Mouse (Mus musculus): ENCODE measurements around the gene Rtl8c. TPM values are rescaled to one million over a fixed set of nuclear protein-coding genes. Genes with fewer than 3 reads are reported as not detected.
"Not testable (repeated sequence)": the region's sequence is repeated elsewhere in the genome, so short reads cannot be mapped to it uniquely, and the experiment has no call there.

Rtl8c gene
- 52.2 and 53.9 TPM in 2 replicates for polyA plus RNA-seq (2015; fragmentation: Nextera tagmentation; extraction: Ambion mirVana)

DNA sequence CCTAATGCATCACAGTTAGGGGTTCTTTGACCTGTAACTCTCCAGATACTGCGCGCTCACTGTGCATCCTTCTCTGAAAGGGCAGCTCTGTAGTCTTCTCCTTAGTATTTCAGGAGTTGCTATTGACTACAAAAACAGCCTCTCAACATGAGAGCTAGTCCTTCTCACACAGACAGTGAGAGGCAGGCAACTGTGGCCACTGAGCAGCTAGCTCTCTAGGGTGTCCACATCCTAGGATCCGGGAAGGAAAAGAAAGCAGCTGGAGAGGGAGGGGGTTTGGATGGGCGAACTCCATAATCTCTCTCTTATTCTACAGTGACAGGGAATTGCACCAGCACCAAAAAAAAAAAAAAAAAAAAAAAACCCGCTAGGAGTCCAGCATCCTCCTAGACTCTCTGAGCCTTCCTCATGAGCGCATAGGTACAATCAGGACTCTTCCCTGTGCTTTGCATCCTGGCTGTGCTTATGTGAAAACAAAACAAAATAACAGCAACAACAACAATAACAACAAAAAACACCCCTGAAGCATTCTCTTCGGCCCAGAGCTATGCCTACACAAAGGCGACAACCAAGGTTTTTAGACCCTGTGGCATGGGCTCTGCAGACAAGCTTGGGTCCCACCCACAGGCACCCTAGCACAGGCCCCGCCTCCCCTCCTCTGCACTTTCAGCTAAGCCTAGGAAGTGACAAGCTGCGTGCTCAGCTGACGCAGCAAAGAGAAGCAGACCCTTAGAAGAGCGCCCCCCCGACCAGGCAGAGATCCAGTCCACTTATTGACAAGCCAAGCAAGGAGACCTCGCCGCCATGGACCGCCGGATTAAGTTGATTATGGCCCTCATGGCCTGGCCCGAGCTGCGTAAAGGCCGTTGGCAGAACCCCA is at the start of gene Rtl8c:
TSS of gene Rtl8c (plus strand) at position 791 of the 880 bp plus-strand sequence.
- peak within 1 kb of the TSS; percentile 47 for H3K4me2 ChIP-seq (replicated peaks)
- H3K9me3 ChIP-seq (replicated peaks), result no peaks in the 10 kb centered on the region
- 19% methylated on average over 20 of the region's 20 CpGs for WGBS
- H3K4me3 ChIP-seq (replicated peaks), result peak within 1 kb of the TSS; percentile 48
- peak within 1 kb of the TSS; percentile 26 for H3K9ac ChIP-seq
- no peak within 1 kb of the TSS for H3K27ac ChIP-seq (replicated peaks)
- peak; percentile 82 for ATAC-seq (ENCODE audit: insufficient number of reproducible peaks, low FRiP score, low TSS enrichment, low read depth)
- no peaks in the 10 kb centered on the region for H3K27me3 ChIP-seq
- no peaks in the 10 kb centered on the region for H3K4me1 ChIP-seq
- no peaks in the 10 kb centered on the region for H3K36me3 ChIP-seq

DNA sequence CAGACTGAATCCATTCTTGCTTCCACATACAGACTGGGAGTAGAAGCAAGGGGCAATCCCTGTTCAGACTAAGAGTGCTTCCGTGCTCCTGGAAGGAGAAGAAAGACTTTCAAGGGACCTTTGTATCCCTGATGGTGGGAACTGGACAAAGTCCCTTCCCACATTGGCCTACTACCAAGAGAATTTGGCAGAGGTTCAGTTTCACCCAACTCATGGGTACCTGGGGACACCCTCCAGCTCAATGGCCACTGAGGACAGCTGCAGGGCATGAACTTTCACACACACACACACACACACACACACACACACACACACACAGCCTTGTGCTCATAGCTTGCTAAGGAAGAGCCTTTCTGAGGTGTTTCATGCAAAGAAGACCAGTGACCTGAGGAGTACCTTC is 28.5 kb upstream of the Rtl8c start:
- no peaks in the 10 kb centered on the region for H3K4me1 ChIP-seq
- H3K4me3 ChIP-seq (replicated peaks), result no peak overlapping the region
- no peak overlapping the region for H3K9ac ChIP-seq
- H3K27ac ChIP-seq (replicated peaks), result no peak overlapping the region
- no peaks in the 10 kb centered on the region for H3K36me3 ChIP-seq
- WGBS, result 93% methylated on average over 1 of the region's 1 CpGs
- no peaks in the 10 kb centered on the region for H3K9me3 ChIP-seq (replicated peaks)
- no peak for ATAC-seq (ENCODE audit: insufficient number of reproducible peaks, low FRiP score, low TSS enrichment, low read depth)
- H3K4me2 ChIP-seq (replicated peaks), result no peak overlapping the region
- H3K27me3 ChIP-seq, result no peaks in the 10 kb centered on the region

DNA sequence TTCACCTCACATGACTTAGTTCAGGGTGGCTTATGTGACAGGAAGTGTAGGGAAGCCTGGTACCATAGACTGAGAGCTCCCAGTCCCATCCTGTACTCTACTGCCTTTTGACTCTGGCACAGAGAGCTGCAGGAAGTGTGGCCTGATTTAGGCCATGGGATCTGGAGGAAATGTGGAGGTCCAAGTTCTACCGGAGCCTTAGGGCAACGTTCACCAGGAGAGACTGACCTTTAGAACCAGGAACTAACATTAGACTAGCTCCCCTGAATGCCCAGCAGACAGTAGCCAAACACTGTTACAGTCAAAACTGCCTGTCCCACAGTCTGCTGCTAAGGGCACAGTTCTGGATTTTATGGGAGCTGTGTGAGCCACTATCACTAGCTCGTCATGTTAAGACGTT is 26.4 kb upstream of the Rtl8c start:
- not testable (repeated sequence) for H3K4me3 ChIP-seq (replicated peaks); H3K9ac ChIP-seq; H3K36me3 ChIP-seq; ATAC-seq (ENCODE audit: insufficient number of reproducible peaks, low FRiP score, low TSS enrichment, low read depth); H3K9me3 ChIP-seq (replicated peaks); H3K27ac ChIP-seq (replicated peaks); H3K4me1 ChIP-seq; H3K27me3 ChIP-seq; H3K4me2 ChIP-seq (replicated peaks)
- WGBS, result 78% methylated on average over 2 of the region's 4 CpGs

DNA sequence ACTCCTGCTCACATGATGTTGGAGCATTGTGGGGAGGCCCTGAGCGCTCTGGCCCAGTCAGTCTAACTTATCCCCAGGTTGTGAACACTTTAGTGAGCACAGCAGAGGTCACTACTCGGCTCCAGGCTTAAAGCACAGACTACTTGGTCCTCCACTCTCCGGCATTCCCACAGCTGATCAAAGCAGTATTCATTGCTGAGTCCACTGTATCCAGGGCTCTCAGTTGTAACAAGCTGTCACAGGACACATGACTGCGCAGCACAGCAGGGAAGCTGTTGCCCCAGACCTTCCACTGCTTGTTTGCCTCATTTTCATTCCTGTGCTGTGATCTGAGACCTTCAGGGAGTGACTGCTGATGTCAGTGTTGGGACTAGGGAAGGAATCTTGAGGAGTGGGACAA is 24.4 kb upstream of the Rtl8c start:
- H3K4me2 ChIP-seq (replicated peaks), result not testable (repeated sequence)

DNA sequence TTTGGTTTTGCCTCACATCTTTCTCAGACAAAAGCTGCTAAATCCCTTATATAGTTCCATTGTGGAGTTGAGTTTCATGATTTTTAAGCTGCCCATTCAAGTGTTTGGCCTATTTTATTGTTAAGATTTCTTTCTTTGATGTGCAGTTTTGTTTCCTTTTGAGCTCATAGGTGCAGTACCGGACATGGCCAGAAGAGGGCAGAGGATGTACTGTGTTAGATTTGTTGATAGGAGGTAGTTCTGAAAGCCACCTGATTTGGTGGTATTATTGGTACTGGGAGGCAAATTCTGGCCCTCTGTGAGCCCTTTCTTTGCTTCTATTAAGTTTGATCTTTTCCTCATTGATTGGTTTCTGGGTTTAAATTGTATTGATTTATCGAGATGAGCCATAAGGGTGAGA is 7.8 kb upstream of the Rtl8c start:
- not testable (repeated sequence) for H3K4me1 ChIP-seq; H3K9me3 ChIP-seq (replicated peaks); H3K27ac ChIP-seq (replicated peaks); H3K4me2 ChIP-seq (replicated peaks); ATAC-seq (ENCODE audit: insufficient number of reproducible peaks, low FRiP score, low TSS enrichment, low read depth); H3K27me3 ChIP-seq; H3K36me3 ChIP-seq; H3K9ac ChIP-seq; H3K4me3 ChIP-seq (replicated peaks)
- WGBS, result 57% methylated on average over 2 of the region's 2 CpGs

More for the DNA sequence above, 24.4 kb upstream of the Rtl8c start:
- WGBS, result 46% methylated on average over 3 of the region's 4 CpGs
- not testable (repeated sequence) for H3K27me3 ChIP-seq; H3K4me1 ChIP-seq; H3K9ac ChIP-seq; ATAC-seq (ENCODE audit: insufficient number of reproducible peaks, low FRiP score, low TSS enrichment, low read depth); H3K27ac ChIP-seq (replicated peaks); H3K9me3 ChIP-seq (replicated peaks); H3K4me3 ChIP-seq (replicated peaks); H3K36me3 ChIP-seq

DNA sequence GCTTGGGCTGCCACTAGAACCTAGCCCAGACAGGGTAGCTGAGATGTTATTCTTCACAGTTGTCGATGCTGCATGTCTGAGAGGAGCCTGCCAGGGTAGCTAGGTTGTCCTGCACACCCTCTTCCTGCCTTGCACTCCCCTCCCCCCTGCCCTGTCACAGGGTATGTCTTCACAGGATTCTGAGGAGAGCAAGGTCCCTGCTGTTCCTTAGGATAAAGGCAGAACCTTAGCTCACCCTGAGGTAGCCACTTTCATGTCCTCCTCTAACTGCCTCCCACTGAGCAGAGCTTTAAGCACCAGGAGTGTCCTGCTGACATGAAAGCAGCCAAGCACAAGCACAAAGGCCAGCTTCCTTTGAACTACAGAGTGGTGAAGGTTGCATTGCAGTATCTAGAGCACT is 1.7 kb upstream of the Rtl8c start:
- 8% methylated on average over 1 of the region's 1 CpGs for WGBS

DNA sequence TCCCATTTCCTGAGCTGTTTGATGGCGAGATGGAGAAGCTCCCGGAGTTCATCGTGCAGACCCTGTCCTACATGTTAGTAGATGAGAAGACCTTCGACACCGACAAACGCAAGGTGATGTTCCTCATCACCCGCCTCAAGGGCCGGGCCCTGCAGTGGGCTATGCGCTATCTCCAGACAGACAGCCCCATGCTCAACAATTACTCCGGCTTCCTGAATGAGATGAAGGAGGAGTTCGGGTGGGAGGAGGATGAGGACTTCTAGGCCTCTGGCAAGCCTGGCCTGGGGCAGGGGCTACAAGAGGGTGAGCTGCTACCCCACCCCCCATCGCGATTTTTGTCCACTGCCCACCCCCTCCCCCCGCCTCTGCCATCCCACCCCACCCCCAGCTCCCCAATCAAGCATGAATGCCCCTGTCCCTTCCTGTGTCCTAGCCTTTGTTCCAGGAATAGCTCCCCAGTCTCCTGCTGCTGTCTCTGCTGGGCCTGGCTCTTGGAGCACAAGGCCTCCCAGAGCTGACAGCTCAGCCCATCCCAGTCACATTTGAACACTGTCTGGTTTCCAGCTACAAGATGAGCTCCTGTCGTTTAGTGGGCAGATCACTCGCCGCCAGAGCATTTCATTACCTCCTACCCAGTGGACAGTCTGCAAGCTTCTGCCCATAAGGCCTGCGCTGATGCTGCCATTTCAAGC is 436 bp downstream of the Rtl8c start:
- Histone ChIP-seq H3K9ac (peak overlapping the region; percentile 26), H3K9me3 (replicated peaks) (no peaks in the 10 kb centered on the region), H3K4me3 (replicated peaks) (peak overlapping the region; percentile 48), H3K36me3 (no peaks in the 10 kb centered on the region), H3K27me3 (no peaks in the 10 kb centered on the region), H3K4me1 (no peaks in the 10 kb centered on the region), H3K4me2 (replicated peaks) (peak overlapping the region; percentile 47), H3K27ac (replicated peaks) (no peak overlapping the region)
- WGBS, result 25% methylated on average over 17 of the region's 18 CpGs
- no peak for ATAC-seq (ENCODE audit: insufficient number of reproducible peaks, low FRiP score, low TSS enrichment, low read depth)

More for the DNA sequence above, 1.7 kb upstream of the Rtl8c start:
- not testable (repeated sequence) for H3K36me3 ChIP-seq; H3K27ac ChIP-seq (replicated peaks); H3K4me2 ChIP-seq (replicated peaks); H3K4me1 ChIP-seq; H3K9me3 ChIP-seq (replicated peaks); ATAC-seq (ENCODE audit: insufficient number of reproducible peaks, low FRiP score, low TSS enrichment, low read depth); H3K4me3 ChIP-seq (replicated peaks); H3K9ac ChIP-seq; H3K27me3 ChIP-seq

DNA sequence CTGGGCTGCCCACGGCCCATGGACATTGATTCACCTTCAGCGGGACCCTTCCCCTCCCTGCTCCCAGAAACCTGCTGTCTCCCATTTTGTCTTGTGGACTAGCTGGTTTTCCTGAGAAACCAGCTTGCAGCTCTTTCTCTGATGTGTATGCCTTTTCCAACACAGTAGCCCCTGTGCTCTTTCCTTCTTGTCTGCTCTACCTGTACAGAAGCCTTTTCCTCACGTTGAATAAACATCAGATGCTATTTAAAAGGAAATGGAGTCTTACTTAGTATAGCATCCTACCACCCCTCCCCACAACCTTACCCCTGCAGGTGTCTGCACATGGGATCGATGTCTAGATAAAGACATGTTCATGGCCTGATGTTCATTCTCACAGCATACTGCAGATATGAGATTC is 1.0 kb downstream of the Rtl8c start, which contains the start of gene Gm14597:
TSS of gene Gm14597 (minus strand) at position 101 of the 400 bp plus-strand sequence.
- peak within 1 kb of the TSS; percentile 47 for H3K4me2 ChIP-seq (replicated peaks)
- WGBS, result 69% methylated on average over 3 of the region's 4 CpGs
- H3K4me1 ChIP-seq; H3K27ac ChIP-seq (replicated peaks); ATAC-seq (ENCODE audit: insufficient number of reproducible peaks, low FRiP score, low TSS enrichment, low read depth); H3K9me3 ChIP-seq (replicated peaks); H3K27me3 ChIP-seq; H3K36me3 ChIP-seq: not testable (repeated sequence)
- H3K4me3 ChIP-seq (replicated peaks), result peak within 1 kb of the TSS; percentile 48
- peak within 1 kb of the TSS; percentile 26 for H3K9ac ChIP-seq

DNA sequence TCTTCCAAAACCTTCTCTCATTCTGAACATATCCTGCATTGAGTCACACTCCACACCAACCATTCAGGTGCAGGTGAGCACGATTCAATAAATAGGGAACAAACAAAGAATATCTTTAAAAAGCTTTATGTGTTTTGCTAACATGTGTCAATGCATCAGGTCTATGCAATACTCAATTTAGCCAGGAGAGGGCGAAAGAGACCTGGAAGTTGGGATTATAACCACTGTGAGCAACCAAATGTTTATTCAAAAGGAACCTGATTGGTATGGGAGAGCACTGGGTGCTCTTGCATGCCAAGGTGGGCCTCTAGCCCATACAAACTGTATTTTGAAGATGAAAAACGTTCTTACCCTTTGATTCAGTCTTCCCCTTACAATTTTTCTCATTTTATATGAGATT is 2.7 kb downstream of the Rtl8c start:
- H3K27ac ChIP-seq (replicated peaks), result no peak overlapping the region
- no peak overlapping the region for H3K4me3 ChIP-seq (replicated peaks)
- H3K27me3 ChIP-seq, result no peaks in the 10 kb centered on the region
- no peak overlapping the region for H3K9ac ChIP-seq
- 6% methylated on average over 3 of the region's 3 CpGs for WGBS
- ATAC-seq (ENCODE audit: insufficient number of reproducible peaks, low FRiP score, low TSS enrichment, low read depth), result no peak
- H3K4me1 ChIP-seq, result no peaks in the 10 kb centered on the region
- no peak overlapping the region for H3K4me2 ChIP-seq (replicated peaks)
- H3K9me3 ChIP-seq (replicated peaks), result no peaks in the 10 kb centered on the region
- H3K36me3 ChIP-seq, result no peaks in the 10 kb centered on the region

DNA sequence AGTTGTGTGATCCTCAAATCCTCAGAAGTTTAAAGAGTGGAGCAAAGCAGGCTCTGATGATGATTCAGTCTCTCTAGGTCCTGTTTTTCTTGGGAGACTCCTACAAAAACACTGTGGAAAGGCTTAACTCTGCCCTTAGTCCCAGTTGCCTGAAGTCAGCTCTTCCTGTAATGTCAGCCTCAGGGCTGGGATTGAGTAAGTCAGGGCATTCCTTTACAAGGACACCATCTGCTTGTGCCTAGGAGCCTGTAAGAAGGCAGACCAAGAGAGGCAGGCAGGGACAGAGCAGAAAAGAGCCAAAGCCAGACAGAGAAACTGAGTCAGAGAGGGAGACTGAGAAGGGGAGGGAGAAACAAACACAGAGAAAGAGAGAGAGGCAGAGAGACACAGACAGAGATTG is 3.6 kb downstream of the Rtl8c start:
- H3K9me3 ChIP-seq (replicated peaks); H3K4me3 ChIP-seq (replicated peaks); ATAC-seq (ENCODE audit: insufficient number of reproducible peaks, low FRiP score, low TSS enrichment, low read depth); H3K4me1 ChIP-seq; H3K9ac ChIP-seq; H3K4me2 ChIP-seq (replicated peaks); H3K27me3 ChIP-seq; H3K27ac ChIP-seq (replicated peaks); H3K36me3 ChIP-seq: not testable (repeated sequence)

DNA sequence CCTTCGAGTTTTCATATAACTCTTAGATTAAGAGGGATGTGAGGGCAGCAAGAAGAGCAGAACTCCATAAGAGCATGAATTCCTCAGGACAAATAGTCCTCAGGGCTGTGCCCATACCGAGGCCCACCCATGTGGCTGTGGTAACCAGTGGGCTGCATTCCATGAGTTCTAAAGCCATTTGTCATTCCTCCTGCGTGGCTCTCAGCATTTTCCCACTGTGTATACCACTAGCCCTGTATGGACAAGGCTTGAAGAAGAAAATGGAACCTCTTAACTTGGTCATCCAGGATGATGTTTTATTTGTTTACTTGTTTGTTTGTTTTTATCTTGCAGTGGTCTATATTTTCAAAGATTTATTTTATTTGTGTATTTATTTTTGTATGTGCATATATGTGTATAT is 30.3 kb downstream of the Rtl8c start:
- 62% methylated on average over 3 of the region's 3 CpGs for WGBS
- not testable (repeated sequence) for H3K27me3 ChIP-seq; H3K36me3 ChIP-seq; H3K4me2 ChIP-seq (replicated peaks); H3K4me1 ChIP-seq; H3K9me3 ChIP-seq (replicated peaks); H3K9ac ChIP-seq; H3K27ac ChIP-seq (replicated peaks); ATAC-seq (ENCODE audit: insufficient number of reproducible peaks, low FRiP score, low TSS enrichment, low read depth); H3K4me3 ChIP-seq (replicated peaks)
